Mouse (Mus musculus): ENCODE results near the gene Inpp5e. TPM values are rescaled to one million over a fixed set of nuclear protein-coding genes. Genes with fewer than 3 reads are reported as not detected.

Inpp5e gene
- 13.2 and 15.5 TPM in 2 replicates for polyA plus RNA-seq (2015; fragmentation: Nextera tagmentation; extraction: Ambion mirVana)

DNA sequence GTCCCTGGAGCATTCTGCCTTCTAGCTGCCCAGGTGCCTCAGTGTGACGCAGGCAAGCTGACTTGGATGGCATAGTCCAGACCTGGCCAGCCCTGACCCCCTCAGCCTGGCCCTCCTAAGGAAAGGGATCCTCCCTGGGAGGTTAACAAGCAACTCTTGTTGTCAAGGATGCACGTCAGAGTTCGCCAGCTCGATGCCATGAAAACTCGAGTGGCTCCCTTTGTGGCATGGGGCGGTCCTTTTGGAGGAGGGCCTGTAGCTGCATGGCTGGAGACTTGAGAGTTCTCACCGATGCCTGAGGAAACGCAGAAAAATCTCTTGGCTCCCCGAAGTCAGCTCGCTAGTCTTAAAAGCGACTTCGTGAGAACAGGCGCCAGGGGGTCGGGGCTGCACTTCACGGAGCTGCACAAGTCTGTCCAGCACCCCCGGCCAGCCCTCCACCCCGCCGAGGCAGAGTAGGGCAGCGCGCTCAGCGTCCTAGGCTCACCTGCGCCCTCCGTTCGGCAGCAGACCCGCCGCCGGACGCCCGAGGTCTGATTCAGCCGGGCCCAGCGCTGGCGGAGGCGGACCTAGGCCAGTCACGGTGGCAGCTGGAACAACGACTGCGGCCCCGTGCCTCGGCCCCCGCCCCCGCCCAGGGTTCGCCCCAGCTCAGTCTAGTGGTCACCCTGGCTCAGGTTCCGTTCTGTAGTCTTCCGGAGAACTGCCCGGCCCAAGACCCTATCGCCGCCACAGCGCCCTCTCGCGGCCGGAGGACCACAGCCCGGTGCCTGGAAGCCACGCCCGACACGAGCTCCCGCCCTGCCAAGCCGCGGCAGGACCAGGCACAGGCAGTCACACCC, at the start of gene Inpp5e:
Gene Inpp5e (minus strand): TSS at position 689 of the 842 bp plus-strand sequence.
- H3K27ac ChIP-seq (replicated peaks), result peak within 1 kb of the TSS; percentile 83
- peaks cover 40% of the 10 kb centered on the region for H3K4me1 ChIP-seq
- peak within 1 kb of the TSS; percentile 92 for H3K4me3 ChIP-seq
- no peaks in the 10 kb centered on the region for H3K27me3 ChIP-seq (replicated peaks)
- under 1% methylated on average over 57 of the region's 57 CpGs for WGBS
- peak; percentile 91 for ATAC-seq (ENCODE audit: extremely low read depth, insufficient number of reproducible peaks, low FRiP score, low TSS enrichment)
- peak within 1 kb of the TSS; percentile 86 for H3K4me2 ChIP-seq
- peaks cover 58% of the 10 kb centered on the region for H3K36me3 ChIP-seq
- H3K9ac ChIP-seq, result peak within 1 kb of the TSS; percentile 96
- H3K9me3 ChIP-seq, result no peaks in the 10 kb centered on the region

DNA sequence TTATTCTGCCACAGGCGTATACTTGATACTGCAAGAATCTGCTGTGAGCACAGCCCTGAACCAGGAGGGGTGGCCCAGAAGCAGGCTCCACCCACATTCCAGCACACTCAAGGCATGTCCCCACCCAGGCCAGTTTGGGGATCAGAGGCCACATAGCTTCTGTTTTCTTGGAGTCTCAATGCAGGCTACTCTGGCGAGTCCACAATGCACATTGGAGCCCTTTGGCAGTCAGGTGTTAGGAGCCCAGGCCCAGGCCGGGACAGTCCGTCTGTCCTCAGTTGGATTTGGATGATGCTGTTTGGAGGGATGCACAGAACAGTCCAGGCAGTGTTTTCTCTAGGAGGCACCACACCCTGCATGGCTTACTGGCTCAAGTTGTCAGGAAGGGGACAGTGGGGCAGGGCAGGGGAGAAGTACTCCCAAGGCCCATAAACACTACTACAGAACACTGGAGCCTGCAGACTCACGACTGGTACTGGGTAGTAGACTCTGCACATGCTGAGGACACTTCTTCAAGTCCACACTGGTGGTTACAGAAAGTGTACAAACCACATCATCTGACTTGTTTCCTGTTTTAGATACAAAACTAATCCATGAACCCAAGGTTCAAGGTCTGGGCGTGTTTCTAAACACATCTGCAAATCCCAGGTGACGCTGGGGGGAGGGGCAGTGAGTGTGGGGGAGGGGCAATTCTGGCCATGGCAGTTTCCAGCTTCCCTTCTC, 49.6 kb upstream of the Inpp5e start:
- Histone ChIP-seq H3K9ac (no peak overlapping the region), H3K36me3 (peaks cover 52% of the 10 kb centered on the region), H3K4me1 (peaks cover 31% of the 10 kb centered on the region), H3K27me3 (replicated peaks) (no peaks in the 10 kb centered on the region), H3K9me3 (no peaks in the 10 kb centered on the region), H3K27ac (replicated peaks) (0 out of 2 replicates have a peak overlapping the region, but pooled peaks have one; percentile 37), H3K4me2 (no peak overlapping the region), H3K4me3 (no peak overlapping the region)
- no peak for ATAC-seq (ENCODE audit: extremely low read depth, insufficient number of reproducible peaks, low FRiP score, low TSS enrichment)
- WGBS, result 31% methylated on average over 7 of the region's 7 CpGs

DNA sequence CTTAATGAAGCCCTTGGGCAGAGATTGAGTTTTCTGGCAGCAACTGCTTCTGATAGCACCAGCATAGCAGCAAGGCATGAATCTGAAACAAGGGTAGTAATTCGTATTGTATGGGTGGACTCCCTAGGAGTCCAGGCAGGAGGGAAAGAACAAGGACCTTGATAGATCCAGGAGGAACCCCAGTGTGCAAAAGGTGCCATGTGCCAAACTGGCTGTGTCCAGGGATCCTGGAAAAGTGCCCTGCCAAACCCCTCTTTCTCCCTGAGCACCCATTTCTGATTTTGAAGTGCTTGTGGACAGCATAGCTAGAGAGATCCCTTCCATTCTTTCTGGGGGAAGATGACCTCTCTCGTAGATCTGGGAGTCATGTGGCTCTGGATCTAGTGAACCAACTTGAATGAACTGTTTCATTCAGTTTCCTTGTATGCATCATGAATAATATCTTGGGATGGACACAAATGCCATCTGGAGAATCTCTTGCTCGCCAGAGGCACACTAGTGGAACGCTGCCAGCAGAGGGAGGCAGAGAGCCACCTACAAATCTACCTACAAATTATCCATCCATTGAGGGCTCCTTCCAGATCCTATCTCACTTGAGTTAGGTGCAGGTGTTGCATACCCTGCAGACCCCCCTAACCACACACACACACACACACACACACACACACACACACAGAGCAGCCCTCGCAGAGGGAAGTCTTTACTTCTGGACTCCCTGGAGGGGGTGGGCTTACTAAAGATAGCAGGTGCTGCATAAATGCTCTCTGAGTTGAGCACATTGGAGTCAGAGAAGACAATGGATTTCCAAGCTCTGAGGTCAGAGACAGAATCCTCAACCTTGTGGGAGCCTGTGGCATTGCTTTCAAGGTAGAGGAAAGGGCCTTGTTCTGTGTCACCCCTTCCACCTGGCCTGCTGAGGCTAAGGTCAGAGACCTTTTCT, 40.4 kb upstream of the Inpp5e start:
- WGBS, result 21% methylated on average over 5 of the region's 5 CpGs
- no peak for ATAC-seq (ENCODE audit: extremely low read depth, insufficient number of reproducible peaks, low FRiP score, low TSS enrichment)

DNA sequence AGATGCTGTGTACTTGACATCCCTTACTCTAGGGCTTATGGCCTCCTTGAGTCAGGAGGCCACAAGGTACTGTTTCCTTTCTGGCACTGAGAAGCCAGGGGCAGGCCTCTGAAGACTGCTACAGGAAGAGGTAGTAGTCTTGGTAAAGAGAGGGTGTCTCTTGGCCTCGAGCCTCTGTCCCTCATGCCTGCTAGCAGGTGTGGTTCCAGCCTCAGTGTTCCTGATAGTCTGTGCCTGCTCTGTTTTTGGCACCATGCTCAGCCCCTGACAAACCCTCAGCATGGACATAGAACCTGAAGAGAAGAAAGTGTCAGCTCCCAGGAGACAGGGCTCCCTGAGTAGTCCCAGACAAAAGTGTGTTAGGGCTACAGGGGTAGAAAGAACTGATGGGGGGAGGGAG, 38.4 kb upstream of the Inpp5e start:
- H3K27ac ChIP-seq (replicated peaks), result no peak overlapping the region
- peaks cover 57% of the 10 kb centered on the region for H3K4me1 ChIP-seq
- no peaks in the 10 kb centered on the region for H3K27me3 ChIP-seq (replicated peaks)
- 0 out of 2 replicates have a peak overlapping the region, but pooled peaks have one; percentile 81 for H3K4me2 ChIP-seq
- H3K4me3 ChIP-seq, result 0 out of 2 replicates have a peak overlapping the region, but pooled peaks have one; percentile 95
- no peaks in the 10 kb centered on the region; the same call in 1 of the 2 replicates for H3K36me3 ChIP-seq
- no peak for ATAC-seq (ENCODE audit: extremely low read depth, insufficient number of reproducible peaks, low FRiP score, low TSS enrichment)
- H3K9me3 ChIP-seq, result no peaks in the 10 kb centered on the region
- WGBS, result 60% methylated on average over 1 of the region's 1 CpGs
- no peak overlapping the region; the same call in none of the 2 replicates for H3K9ac ChIP-seq

More for the DNA sequence above, 40.4 kb upstream of the Inpp5e start:
- no peak overlapping the region for H3K9ac ChIP-seq
- H3K27ac ChIP-seq (replicated peaks), result no peak overlapping the region
- H3K36me3 ChIP-seq, result no peaks in the 10 kb centered on the region; the same call in 1 of the 2 replicates
- H3K4me2 ChIP-seq, result no peak overlapping the region
- no peak overlapping the region for H3K4me3 ChIP-seq
- H3K9me3 ChIP-seq, result no peaks in the 10 kb centered on the region
- H3K27me3 ChIP-seq (replicated peaks), result no peaks in the 10 kb centered on the region
- peaks cover 40% of the 10 kb centered on the region for H3K4me1 ChIP-seq

DNA sequence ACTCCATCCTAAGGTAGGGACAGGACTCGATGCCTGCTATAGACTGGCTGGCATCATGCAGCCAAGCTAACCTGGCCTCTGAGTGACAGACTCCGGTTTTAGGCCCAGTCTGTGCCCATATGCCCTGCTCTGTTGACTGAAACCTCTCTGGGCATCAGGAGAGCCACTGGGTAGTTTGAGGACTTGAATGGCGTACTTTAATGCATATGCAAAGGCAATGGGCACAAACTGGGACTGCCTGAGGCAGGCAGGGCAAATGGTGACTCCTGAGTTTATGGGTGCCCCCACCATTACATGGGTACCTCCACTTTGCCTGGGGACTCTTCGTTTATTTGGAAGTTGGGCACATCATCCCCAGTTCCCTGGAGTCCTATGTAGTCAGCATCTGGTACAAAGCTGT, 37.7 kb upstream of the Inpp5e start:
- no peak for ATAC-seq (ENCODE audit: extremely low read depth, insufficient number of reproducible peaks, low FRiP score, low TSS enrichment)
- H3K27ac ChIP-seq (replicated peaks), result peak overlapping the region; percentile 93
- WGBS, result 61% methylated on average over 4 of the region's 4 CpGs
- H3K9me3 ChIP-seq, result no peaks in the 10 kb centered on the region
- H3K4me2 ChIP-seq, result peak overlapping the region; percentile 81
- H3K27me3 ChIP-seq (replicated peaks), result no peaks in the 10 kb centered on the region
- H3K4me3 ChIP-seq, result peak overlapping the region; percentile 95
- H3K9ac ChIP-seq, result peak overlapping the region; percentile 85
- peaks cover 3% of the 10 kb centered on the region for H3K36me3 ChIP-seq
- H3K4me1 ChIP-seq, result peaks cover 57% of the 10 kb centered on the region

DNA sequence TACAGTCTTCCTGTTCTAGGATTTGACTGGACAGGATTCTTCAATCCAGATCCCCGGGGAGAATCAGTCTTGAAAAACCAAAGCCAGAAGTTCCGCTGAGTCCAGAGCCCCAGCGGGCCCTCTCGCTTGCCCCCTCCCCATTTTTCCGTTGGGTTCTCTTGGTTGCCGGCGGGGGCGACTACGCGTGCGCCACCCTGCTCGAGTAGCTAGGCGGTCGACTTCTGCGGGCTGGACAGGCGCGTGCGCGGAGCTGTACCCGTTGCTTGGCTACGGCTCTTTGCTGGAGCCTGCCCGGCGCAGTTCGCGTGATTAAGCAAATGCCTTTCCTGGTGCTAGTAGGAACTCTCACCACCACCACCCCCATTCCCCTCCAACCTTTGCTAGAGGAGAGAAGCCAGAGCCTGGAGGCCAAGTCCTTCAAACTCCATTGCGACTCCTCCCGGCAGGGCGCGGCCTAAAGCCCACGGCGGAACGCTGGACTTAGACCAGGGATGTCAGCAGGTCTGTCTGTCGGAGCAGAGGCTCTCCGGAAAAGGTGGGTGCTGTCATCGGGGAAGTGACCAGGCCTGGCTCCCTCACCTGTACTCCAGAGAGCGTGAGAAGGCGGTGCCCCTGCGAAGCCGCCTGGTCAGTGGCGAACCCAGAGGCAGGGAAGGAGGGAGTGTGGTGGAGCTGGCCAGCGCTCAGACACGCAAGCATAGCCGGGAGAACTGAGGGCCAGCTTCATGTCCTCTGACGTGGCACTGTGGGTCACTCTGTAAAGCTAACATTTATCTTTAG, 36.9 kb upstream of the Inpp5e start:
- Histone ChIP-seq H3K9me3 (no peaks in the 10 kb centered on the region), H3K27ac (replicated peaks) (peak overlapping the region; percentile 93), H3K36me3 (peaks cover 11% of the 10 kb centered on the region), H3K4me1 (peaks cover 51% of the 10 kb centered on the region), H3K4me2 (peak overlapping the region; percentile 81), H3K27me3 (replicated peaks) (no peaks in the 10 kb centered on the region), H3K4me3 (peak overlapping the region; percentile 95), H3K9ac (peak overlapping the region; percentile 85)
- WGBS, result under 1% methylated on average over 44 of the region's 44 CpGs
- peak; percentile 75 for ATAC-seq (ENCODE audit: extremely low read depth, insufficient number of reproducible peaks, low FRiP score, low TSS enrichment)

DNA sequence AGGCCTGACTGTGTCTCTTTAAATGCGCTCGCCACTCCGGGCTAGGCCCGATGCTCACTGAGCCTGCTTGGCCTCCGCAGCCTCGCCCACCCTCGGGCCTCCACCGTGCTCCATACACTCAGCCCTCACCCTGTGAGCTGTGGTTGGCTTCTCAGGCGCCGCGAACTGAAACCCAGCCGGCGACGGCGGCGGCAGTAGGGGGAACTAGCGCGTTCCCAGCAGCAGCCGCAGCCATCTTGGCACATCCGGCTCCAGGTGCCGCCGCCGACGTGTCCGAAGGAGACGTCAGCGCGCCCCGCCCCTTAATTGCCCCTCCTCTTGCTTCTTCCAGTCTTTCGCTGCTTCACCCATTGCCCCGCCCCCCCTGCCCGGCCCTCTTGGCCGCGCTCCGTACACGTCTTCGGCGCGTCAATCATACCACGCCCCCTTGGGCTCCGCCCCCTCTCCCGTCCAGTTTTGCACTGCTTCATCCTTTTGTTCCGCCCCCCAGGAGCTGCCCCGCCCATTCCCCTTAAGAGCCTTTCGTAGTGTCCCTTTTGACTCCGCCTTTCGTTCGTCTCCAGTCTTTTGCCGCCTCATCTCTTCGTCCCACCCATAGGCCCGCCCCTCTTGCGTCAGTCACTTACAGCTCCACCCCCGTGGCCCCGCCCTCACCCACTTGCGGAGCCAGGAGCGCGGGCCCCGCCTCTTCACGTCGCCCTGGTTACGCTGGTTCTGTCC, 36.1 kb upstream of the Inpp5e start, which contains the start of gene Sec16a:
Gene Sec16a (minus strand): TSS at position 271 of the 720 bp plus-strand sequence.
- Histone ChIP-seq H3K4me1 (peaks cover 51% of the 10 kb centered on the region), H3K27ac (replicated peaks) (peak within 1 kb of the TSS; percentile 93)
- WGBS, result under 1% methylated on average over 61 of the region's 61 CpGs

DNA sequence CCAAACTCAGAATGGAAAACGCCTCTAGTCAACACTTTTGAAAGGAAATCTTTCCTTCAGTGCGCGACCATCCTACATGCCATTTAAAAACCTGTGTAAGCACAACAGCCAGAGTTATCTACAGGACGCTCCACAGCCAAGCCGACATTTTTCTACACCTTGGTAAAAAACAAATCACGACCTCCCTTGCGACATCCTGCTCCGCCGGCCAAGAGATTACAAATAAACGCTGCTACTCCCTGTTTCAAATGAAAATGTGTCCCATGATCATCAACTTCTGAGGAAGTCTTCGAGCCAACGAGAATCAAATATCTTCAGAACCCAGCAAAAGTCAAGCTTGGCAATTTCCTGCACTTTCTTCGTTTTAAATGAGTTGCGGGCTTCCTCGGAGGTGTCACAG, 35.4 kb upstream of the Inpp5e start:
- no peaks in the 10 kb centered on the region for H3K27me3 ChIP-seq (replicated peaks)
- H3K9ac ChIP-seq, result peak overlapping the region; percentile 94
- H3K27ac ChIP-seq (replicated peaks), result peak overlapping the region; percentile 93
- H3K9me3 ChIP-seq, result no peaks in the 10 kb centered on the region
- under 1% methylated on average over 15 of the region's 15 CpGs for WGBS
- H3K4me1 ChIP-seq, result peaks cover 45% of the 10 kb centered on the region
- peaks cover 26% of the 10 kb centered on the region for H3K36me3 ChIP-seq
- ATAC-seq (ENCODE audit: extremely low read depth, insufficient number of reproducible peaks, low FRiP score, low TSS enrichment), result no peak
- H3K4me2 ChIP-seq, result peak overlapping the region; percentile 91
- H3K4me3 ChIP-seq, result peak overlapping the region; percentile 95

More for the DNA sequence above, 36.1 kb upstream of the Inpp5e start, which contains the start of gene Sec16a:
- peak within 1 kb of the TSS; percentile 95 for H3K4me3 ChIP-seq
- H3K27me3 ChIP-seq (replicated peaks), result no peaks in the 10 kb centered on the region
- no peaks in the 10 kb centered on the region for H3K9me3 ChIP-seq
- H3K4me2 ChIP-seq, result peak within 1 kb of the TSS; percentile 91
- H3K36me3 ChIP-seq, result peaks cover 18% of the 10 kb centered on the region
- peak; percentile 91 for ATAC-seq (ENCODE audit: extremely low read depth, insufficient number of reproducible peaks, low FRiP score, low TSS enrichment)
- H3K9ac ChIP-seq, result peak within 1 kb of the TSS; percentile 94

DNA sequence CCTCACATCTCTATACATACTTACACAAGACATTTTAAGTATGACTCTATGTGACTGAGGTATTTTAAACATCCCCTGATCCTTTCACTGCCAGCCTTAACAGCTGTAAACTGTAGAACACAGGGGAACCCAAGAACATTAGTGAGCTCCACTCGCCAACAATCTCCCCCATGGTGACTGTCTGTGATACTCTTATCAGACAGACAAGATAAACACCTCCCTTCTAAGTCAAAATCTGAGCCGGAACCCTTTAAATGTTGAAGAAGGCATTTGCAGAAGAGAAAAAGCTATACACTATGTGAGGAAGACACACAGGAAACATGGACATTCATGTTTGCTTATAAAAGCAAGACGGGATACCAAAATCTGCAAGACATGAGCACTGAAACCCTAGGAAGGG, 34.9 kb upstream of the Inpp5e start:
- 10% methylated on average over 3 of the region's 3 CpGs for WGBS
- Histone ChIP-seq H3K4me1 (peaks cover 43% of the 10 kb centered on the region), H3K9me3 (no peaks in the 10 kb centered on the region), H3K4me2 (peak overlapping the region; percentile 91), H3K9ac (peak overlapping the region; percentile 94), H3K36me3 (peaks cover 31% of the 10 kb centered on the region), H3K27ac (replicated peaks) (peak overlapping the region; percentile 93; the same call in 1 of the 2 replicates), H3K4me3 (peak overlapping the region; percentile 95), H3K27me3 (replicated peaks) (no peaks in the 10 kb centered on the region)
- ATAC-seq (ENCODE audit: extremely low read depth, insufficient number of reproducible peaks, low FRiP score, low TSS enrichment), result no peak
